Mouse (Mus musculus) hindbrain, postnatal 0 days (tissue): ENCODE data around the gene Tor1aip1. TPM values are rescaled to one million over a fixed set of nuclear protein-coding genes. Genes with fewer than 3 reads are reported as not detected.

Source experiments
- ATAC-seq: fragments of 200-750 bp; cut with Nextera tagmentation; 2 replicates; pipeline ENCODE4 v1.8.0; 2017; ENCODE audit warnings: mild to moderate bottlenecking, moderate TSS enrichment, moderate library complexity
- DNase-seq: peaks from one replicate; pipeline ENCODE4 v3.0.0-alpha.2; 2015; ENCODE audit warnings: low spot score
- H3K27ac ChIP-seq: fragments of 300-500 bp; sonication (generic); 2 replicates; pipeline ENCODE4 v1.5.1; 2014; ENCODE audit warnings: mild to moderate bottlenecking
- H3K27me3 ChIP-seq: fragments of 300-500 bp; sonication (generic); 2 replicates; pipeline ENCODE4 v1.6.1; 2014; ENCODE audit warnings: low read length, mixed read lengths; ENCODE audit not compliant: insufficient read depth
- H3K36me3 ChIP-seq: fragments of 300-500 bp; sonication (generic); 2 replicates; pipeline ENCODE4 v1.6.1; 2014; ENCODE audit warnings: low read length, mixed read lengths; ENCODE audit not compliant: insufficient read depth
- H3K4me1 ChIP-seq: fragments of 300-500 bp; sonication (generic); 2 replicates; pipeline ENCODE4 v1.6.1; 2014; ENCODE audit warnings: antibody characterized with exemption, low read length, mixed read lengths; ENCODE audit not compliant: insufficient read depth
- H3K4me2 ChIP-seq: fragments of 300-500 bp; sonication (generic); 2 replicates; pipeline ENCODE4 v1.6.1; 2014; ENCODE audit warnings: low read depth, mild to moderate bottlenecking, low read length, moderate library complexity, mixed read lengths
- H3K4me3 ChIP-seq: fragments of 300-500 bp; sonication (generic); 2 replicates; pipeline ENCODE4 v1.5.1; 2014; ENCODE audit warnings: low read length
- H3K9ac ChIP-seq: fragments of 300-500 bp; sonication (generic); replicated peaks from 2 replicates; pipeline ENCODE4 v1.6.1; 2014; ENCODE audit warnings: mild to moderate bottlenecking, low read length, moderate library complexity, mixed read lengths
- H3K9me3 ChIP-seq: fragments of 300-500 bp; sonication (generic); 2 replicates; pipeline ENCODE4 v1.6.1; 2016; ENCODE audit warnings: low read length, mixed read lengths
- CTCF ChIP-seq: IDR thresholded peaks from 2 replicates; pipeline ENCODE4 v1.5.1; 2016; ENCODE audit warnings: antibody characterized with exemption, control low read depth, low read depth
- WGBS: fragments of 180-500 bp; shearing (Covaris S2); extraction: QIAGEN DNeasy Blood & Tissue Kit; methylation state at CpG from one replicate; pipeline ENCODE4 v1.1.7; 2014; 5-methylcytosine and 5-hydroxymethylcytosine counted together
- polyA plus RNA-seq: library from polyadenylated mRNA; unstranded; fragments of >200 nt; fragmentation: Nextera tagmentation; extraction: Ambion mirVana; gene quantifications from 2 replicates; pipeline ENCODE4 v1.2.1, GENCODE M21; 2015
- total RNA-seq: library from RNA; depleted of rRNA; stranded (reverse); fragments of >200 nt; gene quantifications from 2 replicates; pipeline ENCODE4 v1.2.3, GENCODE M21; 2014

Gene Tor1aip1
- total and polyA plus RNA-seq, 2 experiments from 2014 or later, result 26.9 to 30.5 TPM

DNA sequence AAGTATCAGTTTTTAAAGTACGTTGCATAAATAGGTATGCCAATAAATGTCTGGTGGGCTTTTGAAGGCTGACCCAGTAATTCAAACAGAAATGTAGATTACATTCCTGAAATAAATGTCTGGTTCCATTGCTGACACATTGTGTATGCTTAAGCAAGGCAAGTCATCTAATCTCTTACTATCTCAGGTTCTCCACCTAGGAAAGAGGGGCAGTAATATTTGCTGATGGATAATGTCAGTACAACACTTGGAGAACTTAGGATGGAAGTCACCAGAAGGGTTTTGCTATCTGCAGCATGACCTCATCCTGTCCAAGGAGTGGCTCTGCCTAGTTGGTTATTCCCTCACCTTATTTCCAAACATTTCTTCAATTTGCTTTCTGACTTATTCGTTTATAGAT is 41.8 kb downstream of the Tor1aip1 start:
- no peaks in the 10 kb centered on the region for H3K4me1 ChIP-seq
- no peak overlapping the region for H3K27ac ChIP-seq
- TF ChIP-seq CTCF, result no peak
- no peaks in the 10 kb centered on the region for H3K36me3 ChIP-seq
- H3K9me3 ChIP-seq, result no peaks in the 10 kb centered on the region
- H3K4me2 ChIP-seq, result no peak overlapping the region
- no peak overlapping the region for H3K9ac ChIP-seq
- ATAC-seq (no peak), DNase-seq (no peak)
- no peaks in the 10 kb centered on the region for H3K27me3 ChIP-seq
- H3K4me3 ChIP-seq, result no peak overlapping the region
- WGBS, result 83% methylated on average over 2 of the region's 2 CpGs

DNA sequence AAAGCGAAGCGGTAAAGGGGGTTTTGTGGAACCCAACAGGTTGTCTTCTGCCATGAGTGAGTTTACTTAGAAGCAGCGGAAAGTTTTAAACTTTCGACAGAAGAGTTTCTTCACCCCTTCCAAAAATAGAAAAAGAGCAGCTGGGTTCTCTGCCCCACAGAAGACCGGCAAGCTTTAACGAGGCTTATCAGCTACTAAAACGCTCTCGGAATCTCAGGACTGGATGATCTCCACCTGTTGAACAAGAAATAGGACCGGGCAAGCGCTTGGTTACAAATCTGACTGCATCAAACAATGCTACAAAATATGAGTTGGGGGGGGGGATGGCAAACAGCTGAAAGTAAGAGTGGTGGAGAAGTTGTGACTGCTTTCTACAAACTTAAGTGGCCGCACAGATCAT is 45.9 kb downstream of the Tor1aip1 start:
- WGBS, result 83% methylated on average over 11 of the region's 11 CpGs
- Histone ChIP-seq H3K27me3 (no peaks in the 10 kb centered on the region), H3K9me3 (no peaks in the 10 kb centered on the region), H3K4me1 (no peaks in the 10 kb centered on the region), H3K4me3 (no peak overlapping the region), H3K4me2 (no peak overlapping the region), H3K9ac (no peak overlapping the region), H3K27ac (no peak overlapping the region), H3K36me3 (no peaks in the 10 kb centered on the region)
- no peak for TF ChIP-seq CTCF
- ATAC-seq (no peak), DNase-seq (no peak)

DNA sequence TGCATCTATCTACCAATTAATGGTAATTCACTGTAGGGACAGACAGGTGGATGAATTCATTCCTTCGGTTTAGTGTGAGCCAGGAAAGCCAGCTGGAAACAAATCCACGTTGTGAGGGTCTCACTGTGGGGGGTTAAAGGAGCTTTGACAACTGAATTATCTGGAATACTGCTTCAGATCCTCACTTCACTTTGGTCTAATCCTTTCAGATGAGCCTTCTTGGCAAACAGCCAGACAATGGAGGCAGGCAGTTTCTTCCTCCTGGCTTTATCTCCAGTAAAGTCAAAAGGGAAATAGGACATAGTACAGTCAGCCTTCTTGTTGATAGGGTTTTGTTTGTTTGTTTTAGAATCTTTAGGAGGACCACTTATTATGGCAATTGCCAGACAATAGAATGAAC is 46.9 kb downstream of the Tor1aip1 start:
- WGBS, result 8% methylated on average over 2 of the region's 2 CpGs
- no peaks in the 10 kb centered on the region for H3K4me1 ChIP-seq
- H3K36me3 ChIP-seq, result no peaks in the 10 kb centered on the region
- H3K27ac ChIP-seq, result no peak overlapping the region
- H3K4me2 ChIP-seq, result no peak overlapping the region
- H3K27me3 ChIP-seq, result no peaks in the 10 kb centered on the region
- H3K9me3 ChIP-seq, result no peaks in the 10 kb centered on the region
- H3K9ac ChIP-seq, result no peak overlapping the region
- no peak for TF ChIP-seq CTCF
- ATAC-seq, result no peak
- DNase-seq, result peak; percentile 68
- H3K4me3 ChIP-seq, result no peak overlapping the region

DNA sequence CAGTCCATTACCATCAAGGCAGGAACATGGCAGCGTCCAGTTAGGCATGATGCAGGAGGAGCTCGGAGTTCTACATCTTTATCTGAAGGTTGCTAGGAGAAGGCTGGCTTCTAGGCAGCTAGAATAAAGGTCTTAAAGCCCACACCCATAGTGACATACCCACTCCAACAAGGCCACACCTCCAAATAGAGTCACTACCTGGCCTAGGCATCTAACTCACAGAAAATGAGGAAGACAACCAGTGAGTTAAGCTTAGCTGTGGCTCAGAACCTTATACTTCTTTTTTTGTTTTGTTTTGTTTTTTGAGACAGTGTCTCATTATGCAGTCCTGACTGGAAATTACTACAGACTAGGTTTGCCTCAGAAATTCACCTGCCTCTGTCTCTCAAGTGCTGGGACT is 48.7 kb downstream of the Tor1aip1 start:
- TF ChIP-seq CTCF, result no peak

DNA sequence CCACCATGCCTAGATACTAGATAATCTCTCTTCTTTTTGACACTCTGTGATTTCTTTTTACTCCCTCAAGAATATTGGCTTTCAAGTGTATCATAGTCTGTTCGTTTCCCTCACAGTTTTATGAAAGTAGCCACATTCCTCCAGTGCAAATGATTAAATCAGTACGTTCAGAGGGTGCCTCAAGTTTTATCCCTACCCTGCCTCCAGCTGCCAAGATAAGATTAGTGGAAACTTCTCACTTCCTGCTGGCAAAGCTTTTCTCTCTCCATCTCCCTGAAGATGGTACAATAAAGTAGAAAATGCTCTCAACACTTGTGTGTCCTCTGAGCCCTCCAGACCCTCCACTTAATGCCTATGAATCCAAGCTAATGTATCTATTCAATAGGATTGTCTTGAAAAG is 61.3 kb downstream of the Tor1aip1 start:
- no peaks in the 10 kb centered on the region for H3K27me3 ChIP-seq
- H3K9me3 ChIP-seq, result no peaks in the 10 kb centered on the region
- WGBS, result 62% methylated on average over 2 of the region's 2 CpGs
- DNase-seq (no peak), ATAC-seq (no peak)
- H3K27ac ChIP-seq, result no peak overlapping the region
- H3K4me3 ChIP-seq, result no peak overlapping the region
- no peak overlapping the region for H3K4me2 ChIP-seq
- no peak overlapping the region for H3K9ac ChIP-seq
- no peak for TF ChIP-seq CTCF
- peaks cover 7% of the 10 kb centered on the region; the same call in 1 of the 2 replicates for H3K4me1 ChIP-seq
- H3K36me3 ChIP-seq, result no peaks in the 10 kb centered on the region

More for the DNA sequence above, 48.7 kb downstream of the Tor1aip1 start:
- Histone ChIP-seq H3K36me3 (no peaks in the 10 kb centered on the region), H3K27me3 (no peaks in the 10 kb centered on the region), H3K4me2 (no peak overlapping the region), H3K9ac (no peak overlapping the region), H3K4me1 (no peaks in the 10 kb centered on the region), H3K27ac (no peak overlapping the region), H3K9me3 (no peaks in the 10 kb centered on the region), H3K4me3 (no peak overlapping the region)
- WGBS, result 87% methylated on average over 2 of the region's 2 CpGs
- no peak for ATAC-seq
- no peak for DNase-seq

DNA sequence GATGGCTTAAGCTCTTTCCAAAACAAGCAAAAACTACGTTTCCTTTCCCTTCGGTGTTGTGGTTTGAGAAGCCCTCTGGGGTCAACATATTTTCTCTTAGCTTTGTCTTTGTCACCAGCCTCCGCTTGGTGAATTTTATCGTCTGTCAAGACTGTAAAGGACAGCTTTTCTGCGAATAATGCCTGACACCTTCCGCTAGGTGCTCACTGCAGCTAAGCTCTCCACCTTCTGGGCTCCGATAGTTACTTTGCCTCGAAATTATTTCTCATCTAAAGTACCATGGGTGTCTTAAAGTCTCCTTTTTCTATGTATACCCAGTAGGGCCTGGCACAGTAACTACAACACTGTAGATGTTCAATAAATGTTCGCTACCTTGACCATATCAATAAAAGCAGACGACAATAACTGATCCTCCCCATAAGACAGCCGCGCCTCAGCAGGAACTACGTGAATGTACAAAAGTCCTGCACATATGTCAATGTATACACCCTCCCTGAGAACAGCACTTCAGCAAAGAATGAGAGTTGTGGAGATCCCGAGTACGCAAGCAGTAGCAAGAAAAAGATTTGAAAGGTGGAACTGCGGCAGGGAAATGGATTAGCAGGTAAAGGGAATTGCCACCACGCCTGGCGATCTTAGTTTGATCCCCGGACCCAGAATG is 62.4 kb downstream of the Tor1aip1 start:
- H3K9ac ChIP-seq, result peak overlapping the region; percentile 99
- peak overlapping the region; percentile 100 for H3K4me3 ChIP-seq
- no peaks in the 10 kb centered on the region for H3K9me3 ChIP-seq
- peak; percentile 16 for ATAC-seq
- TF ChIP-seq CTCF, result peak; percentile 56
- DNase-seq, result peak; percentile 12
- no peaks in the 10 kb centered on the region for H3K27me3 ChIP-seq
- H3K4me1 ChIP-seq, result peaks cover 10% of the 10 kb centered on the region; the same call in 1 of the 2 replicates
- peak overlapping the region; percentile 80 for H3K4me2 ChIP-seq
- WGBS, result 6% methylated on average over 19 of the region's 19 CpGs
- H3K27ac ChIP-seq, result peak overlapping the region; percentile 95
- no peaks in the 10 kb centered on the region for H3K36me3 ChIP-seq

DNA sequence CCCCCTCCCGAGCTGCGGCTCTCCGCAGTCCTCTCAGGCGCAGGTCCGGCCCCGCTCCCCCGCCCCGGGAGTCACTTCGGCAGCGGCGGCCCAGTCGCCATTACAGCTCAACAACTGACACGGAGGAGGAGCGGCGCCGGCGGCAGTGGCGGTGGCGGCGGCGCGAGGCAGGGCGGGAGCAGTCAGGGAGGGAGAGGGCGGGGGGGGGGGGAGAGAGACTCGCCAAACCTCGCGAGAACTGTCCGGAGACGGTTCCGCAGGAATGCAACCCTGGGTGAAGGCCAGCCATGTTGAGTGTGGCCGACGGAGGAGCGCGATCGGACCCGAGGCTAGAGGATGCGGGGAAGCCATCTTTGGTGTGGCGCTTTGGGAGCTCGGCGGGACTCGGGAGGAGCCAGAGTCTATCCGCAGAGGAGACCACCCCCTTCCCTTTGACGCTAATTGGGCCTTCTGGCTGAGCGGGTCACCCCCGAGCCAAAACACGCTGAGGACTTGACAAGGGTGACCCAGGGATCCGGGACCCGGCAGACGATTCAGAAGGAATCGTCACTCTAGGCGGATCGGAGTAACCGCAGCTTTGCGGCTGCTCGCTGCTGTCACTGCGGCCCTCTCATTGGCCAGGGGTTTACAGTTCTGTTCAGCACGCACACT is 63.1 kb downstream of the Tor1aip1 start, which contains the start of gene Cep350:
TSS of gene Cep350 (minus strand) at position 188 of the 651 bp plus-strand sequence.
- ATAC-seq (peak; percentile 99), DNase-seq (peak; percentile 99)
- H3K9me3 ChIP-seq, result no peaks in the 10 kb centered on the region
- H3K27ac ChIP-seq, result peak within 1 kb of the TSS; percentile 95
- no peaks in the 10 kb centered on the region for H3K27me3 ChIP-seq
- no peak for TF ChIP-seq CTCF
- H3K36me3 ChIP-seq, result no peaks in the 10 kb centered on the region
- peak within 1 kb of the TSS; percentile 100 for H3K4me3 ChIP-seq
- peak within 1 kb of the TSS; percentile 86 for H3K4me2 ChIP-seq
- H3K9ac ChIP-seq, result peak within 1 kb of the TSS; percentile 99
- WGBS, result under 1% methylated on average over 51 of the region's 57 CpGs
- H3K4me1 ChIP-seq, result peaks cover 10% of the 10 kb centered on the region; the same call in 1 of the 2 replicates
